In the genomic region with DNA sequence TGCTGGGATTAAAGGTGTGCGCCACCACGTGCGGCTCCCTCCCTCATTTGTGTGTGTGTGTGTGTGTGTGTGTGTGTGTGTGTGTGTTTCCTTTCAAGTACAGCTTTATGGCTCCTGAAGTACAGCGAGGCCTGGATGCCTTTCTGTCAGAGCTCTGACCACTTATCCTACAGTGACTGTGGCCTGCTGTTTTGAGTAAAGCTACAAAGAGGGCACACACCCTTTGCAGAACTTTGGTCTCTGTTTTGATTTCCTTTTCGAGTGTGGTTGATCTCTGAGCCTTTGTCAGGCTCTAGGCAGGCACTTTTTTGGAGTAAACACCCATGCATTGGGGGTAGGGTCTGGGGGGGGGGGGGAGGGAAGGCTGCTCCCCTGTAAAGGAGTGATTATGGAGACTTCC, we compare ENCODE assay signal across 32 mouse cellular contexts. TPM values are rescaled to one million over a fixed set of nuclear protein-coding genes. Genes with fewer than 3 reads are reported as not detected.
DNase-seq lines count a peak whose midpoint lies in the region; ATAC-seq and TF ChIP-seq lines count a peak whose summit lies in the region.
"Had no signal": no experiment of that assay in that cellular context is flagged by ENCODE, and none has a peak within 500 bp of the region (broad histone marks: within the 10 kb centered on the region; RNA-seq: fewer than 3 reads in every experiment).

No protein-coding gene starts in this region.

- intact Hi-C loops in left cerebral cortex, postnatal 14 days (cut with DNase I), result no loop called here

- no peaks in the 10 kb centered on the region for H3K36me3 ChIP-seq in heart, embryonic 14.5 days (ENCODE audit: control insufficient read depth, insufficient read depth, low read length)
- no peaks in the 10 kb centered on the region for H3K36me3 ChIP-seq in spleen, adult 2 months (ENCODE audit: control insufficient read depth, insufficient read depth, low read length)
- H3K36me3 ChIP-seq: forebrain, embryonic 10.5 days; G1E; neural tube, embryonic 12.5 days had no signal

- H3K9me3 ChIP-seq in heart, embryonic 14.5 days (ENCODE audit: control insufficient read depth, low read length), result no peaks in the 10 kb centered on the region
- H3K9me3 ChIP-seq: forebrain, embryonic 10.5 days; G1E; neural tube, embryonic 12.5 days had no signal

- no peak for TF ChIP-seq CTCF in spleen, adult 2 months (IDR thresholded peaks at IDR 0.05; ENCODE audit: extremely low read depth, insufficient read depth, insufficient read length, insufficient replicate concordance)

- DNase-seq in CD4-positive, CD25-positive, alpha-beta regulatory T cell, adult 2 months (ENCODE audit: low read depth, low spot score), result peak; percentile 29
- no peak for DNase-seq in heart, adult 8-10 months (ENCODE audit: low spot score)
- DNase-seq in spleen, adult 2 months (ENCODE audit: low read depth in 1 of 2, low spot score in 2 of 2), result no peak
- DNase-seq in spleen, adult 12 weeks (ENCODE audit: low spot score), result no peak
- no peak for DNase-seq in urinary bladder, adult 2 months (ENCODE audit: low spot score)
- no peak for DNase-seq in left cerebral cortex, postnatal 14 days (ENCODE audit: low spot score in 2 of 2)
- DNase-seq: adrenal gland, adult 8-10 months; cerebellum, adult 11-12 months; cerebellum, postnatal 10 days; forebrain, postnatal 0 days; gastrocnemius, postnatal 14 days; kidney, adult 2 months; lung, adult 18-20 months; lung, postnatal 10 days; midbrain, embryonic 14.5 days; right cerebral cortex, postnatal 14 days; thymus, adult 18-20 months; thymus, postnatal 36 days had no signal

- no peak for TF ChIP-seq POLR2A in spleen, adult 2 months (IDR thresholded peaks at IDR 0.05; ENCODE audit: low read depth, low read length)

- peak overlapping the region; percentile 83 to 86 for H3K27ac ChIP-seq in heart, embryonic 14.5 days (replicated peaks in 1 of 2; ENCODE audit: control insufficient read depth in 1 of 2, insufficient read depth in 1 of 2, low read depth in 2 of 2, low read length in 2 of 2)
- peak overlapping the region; percentile 63 for H3K27ac ChIP-seq in spleen, adult 2 months (ENCODE audit: insufficient read depth, low read length)
- H3K27ac ChIP-seq: forebrain, embryonic 10.5 days; hindbrain, embryonic 14.5 days; kidney, postnatal 0 days; neural tube, embryonic 12.5 days had no signal

- WGBS in heart, embryonic 14.5 days, result 32% methylated on average over 5 of the region's 5 CpGs
- WGBS in spleen, adult 2 months, result 65% methylated on average over 5 of the region's 5 CpGs

- no peak for ATAC-seq in CD4-positive, CD25-positive, alpha-beta regulatory T cell, adult 4 months
- no peak for ATAC-seq in heart, embryonic 14.5 days (ENCODE audit: insufficient number of reproducible peaks, insufficient read depth, low FRiP score, low read depth)
- ATAC-seq: activated CD4-positive, CD25-positive, alpha-beta regulatory T cell, adult 4 months; forebrain, postnatal 0 days had no signal

- H3K27me3 ChIP-seq in heart, embryonic 14.5 days (ENCODE audit: control insufficient read depth, insufficient read depth, low read length), result no peaks in the 10 kb centered on the region
- no peaks in the 10 kb centered on the region for H3K27me3 ChIP-seq in spleen, adult 2 months (ENCODE audit: control insufficient read depth, insufficient read depth, low read length)
- H3K27me3 ChIP-seq: neural tube, embryonic 12.5 days had no signal

- no peak overlapping the region for H3K4me3 ChIP-seq in heart, embryonic 14.5 days (ENCODE audit: control insufficient read depth in 1 of 2, insufficient read depth in 1 of 2, low read depth in 1 of 2, low read length in 2 of 2)
- H3K4me3 ChIP-seq in spleen, adult 2 months (ENCODE audit: extremely low read depth, insufficient read depth, insufficient read length), result no peak overlapping the region
- H3K4me3 ChIP-seq: forebrain, embryonic 10.5 days; neural tube, embryonic 12.5 days had no signal

- no peak overlapping the region for H3K4me2 ChIP-seq in heart, embryonic 14.5 days (ENCODE audit: low read length)
- H3K4me2 ChIP-seq: hindbrain, embryonic 14.5 days; neural tube, embryonic 12.5 days had no signal

- H3K4me1 ChIP-seq in heart, embryonic 14.5 days (ENCODE audit: control insufficient read depth in 2 of 2, insufficient read depth in 2 of 2, low read length in 2 of 2), result peaks cover 2 to 14% of the 10 kb centered on the region in 2 experiments
- H3K4me1 ChIP-seq in spleen, adult 2 months (ENCODE audit: control insufficient read depth, insufficient read depth, insufficient read length), result no peaks in the 10 kb centered on the region; the same call in none of the 2 replicates
- H3K4me1 ChIP-seq: neural tube, embryonic 12.5 days had no signal

- peak overlapping the region; percentile 18; the same call in 1 of the 2 replicates for H3K9ac ChIP-seq in heart, embryonic 14.5 days (ENCODE audit: low read length)
- H3K9ac ChIP-seq: forebrain, postnatal 0 days; hindbrain, embryonic 14.5 days; neural tube, embryonic 12.5 days had no signal

RNA-seq across cellular contexts. Expression of a gene that starts 4.8 kb away (rescaled TPM):
- polyA plus RNA-seq in CD4-positive, CD25-positive, alpha-beta regulatory T cell, adult 4 months (2017; shearing (Covaris generic)), result 10 to 100 TPM; 51.2 to 58.1 TPM
- polyA plus RNA-seq in heart, embryonic 14.5 days (2014; fragmentation: Nextera tagmentation; extraction: Ambion mirVana), result 116 and 152 TPM in 2 replicates
- 100 to 1,000 TPM; 120 to 141 (median 134) TPM for total RNA-seq in heart, adult 8-10 months (2022)
- polyA plus RNA-seq in spleen, adult 2 months (2012; rRNA removed), result 12.3 and 15.2 TPM in 2 replicates
- 14.7 and 17.9 TPM in 2 replicates for polyA plus RNA-seq in urinary bladder, adult 2 months (2012; rRNA removed)
- 10 to 100 TPM; 47.2 to 60.7 TPM for total RNA-seq in left cerebral cortex, postnatal 14 days (2021)

RNA-seq across cellular contexts. Expression of a gene that starts 15.6 kb away (rescaled TPM):
- not detected for polyA plus RNA-seq in CD4-positive, CD25-positive, alpha-beta regulatory T cell, adult 4 months (2017; shearing (Covaris generic))
- 0.22 TPM in 1 of 2 replicates, not detected in the other for polyA plus RNA-seq in heart, embryonic 14.5 days (2014; fragmentation: Nextera tagmentation; extraction: Ambion mirVana)
- total RNA-seq in heart, adult 8-10 months (2022), result not detected
- polyA plus RNA-seq in spleen, adult 2 months (2012; rRNA removed), result not detected in 2 replicates
- polyA plus RNA-seq in urinary bladder, adult 2 months (2012; rRNA removed), result 0.17 and 0.21 TPM in 2 replicates
- not detected for total RNA-seq in left cerebral cortex, postnatal 14 days (2021)
- total RNA-seq: G1E; gastrocnemius, postnatal 14 days; heart, adult 18-20 months; layer of hippocampus, postnatal 10 days; left cerebral cortex, adult 8-10 months; liver, adult 2 months; megakaryocyte-erythroid progenitor cell, adult 5-6 weeks had no signal
- polyA plus RNA-seq: activated CD4-positive, CD25-positive, alpha-beta regulatory T cell, adult 4 months; forebrain, postnatal 0 days; G1E; limb, embryonic 11.5 days; liver, adult 2 months; midbrain, embryonic 14.5 days had no signal
